Mouse (Mus musculus) adrenal gland (tissue): ENCODE measurements around the gene Rho.

Source experiments
- intact Hi-C: fragments of 180-260 bp; cut with DNase I; formaldehyde crosslinking; loops from one replicate; pipeline ENCODE4 v1.15.1; 2025

Gene Rho

DNA sequence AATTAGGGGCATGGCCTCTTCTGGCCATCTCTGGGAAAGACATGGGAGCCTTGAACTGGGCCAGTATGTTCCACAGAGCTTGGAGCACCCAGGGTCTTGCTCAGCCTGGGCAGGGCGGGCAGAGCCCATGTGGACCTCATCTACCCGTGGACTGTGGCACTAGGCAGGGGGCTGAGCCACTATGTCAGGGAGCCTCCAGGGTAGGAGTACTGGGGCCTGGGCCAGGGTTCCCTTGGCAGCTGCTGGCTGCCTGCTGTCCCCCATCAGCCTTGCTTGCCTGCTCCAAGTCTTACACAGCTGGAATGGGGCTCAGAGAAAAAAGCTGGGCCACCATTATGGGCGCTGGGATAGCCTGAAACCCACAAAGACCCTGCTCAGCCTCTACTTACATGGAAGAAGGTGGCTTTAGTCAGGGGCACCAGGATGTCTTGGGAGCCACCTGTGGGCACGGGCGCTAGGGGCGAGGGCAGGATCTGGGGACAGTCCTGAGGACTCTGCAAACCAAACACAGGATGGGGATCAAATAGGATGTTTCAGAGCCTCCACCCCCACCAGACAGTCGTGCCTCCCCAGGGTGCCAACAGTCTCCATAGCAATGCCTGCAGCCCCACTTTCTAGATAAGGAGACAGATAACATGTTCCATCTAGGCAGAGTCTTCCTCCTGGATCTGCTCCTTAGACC, 40.7 kb downstream of the Rho start:
- intact Hi-C loops: no loop called here

DNA sequence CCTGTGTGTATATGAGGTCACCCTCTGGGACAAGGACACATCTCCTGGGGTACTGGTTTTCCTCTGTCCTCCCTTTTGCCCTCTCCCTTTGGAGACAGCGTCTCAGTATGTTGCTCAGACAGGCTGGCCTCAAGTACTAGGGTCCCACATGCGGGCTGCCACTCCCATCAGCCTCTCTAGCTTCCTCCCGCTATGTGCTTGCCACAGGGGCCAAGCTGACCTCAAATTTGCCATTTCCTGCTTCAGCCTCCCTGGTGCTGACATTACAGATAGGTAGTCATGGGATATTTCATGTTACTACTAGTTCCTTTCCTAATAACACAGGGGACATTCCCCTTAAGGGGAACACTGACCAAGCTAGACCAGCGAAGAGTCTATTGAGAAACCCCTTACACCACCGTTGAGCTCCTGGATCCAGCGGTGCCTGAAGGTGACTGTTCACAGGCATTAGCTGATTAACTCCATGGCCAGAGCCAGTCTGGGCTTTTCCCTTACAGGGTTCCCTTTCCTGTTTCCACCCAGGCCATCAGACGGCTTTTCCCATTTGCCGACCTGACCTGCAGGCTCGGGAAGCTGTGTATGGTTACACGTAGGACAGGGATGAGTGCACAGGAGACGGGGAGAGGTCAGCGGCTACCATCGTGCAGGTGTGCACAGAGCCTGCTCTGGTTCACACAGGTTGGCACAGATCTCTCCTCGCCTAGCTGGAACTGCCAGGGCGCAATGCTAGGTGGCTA, 41.8 kb downstream of the Rho start:
- intact Hi-C loops: no loop called here

DNA sequence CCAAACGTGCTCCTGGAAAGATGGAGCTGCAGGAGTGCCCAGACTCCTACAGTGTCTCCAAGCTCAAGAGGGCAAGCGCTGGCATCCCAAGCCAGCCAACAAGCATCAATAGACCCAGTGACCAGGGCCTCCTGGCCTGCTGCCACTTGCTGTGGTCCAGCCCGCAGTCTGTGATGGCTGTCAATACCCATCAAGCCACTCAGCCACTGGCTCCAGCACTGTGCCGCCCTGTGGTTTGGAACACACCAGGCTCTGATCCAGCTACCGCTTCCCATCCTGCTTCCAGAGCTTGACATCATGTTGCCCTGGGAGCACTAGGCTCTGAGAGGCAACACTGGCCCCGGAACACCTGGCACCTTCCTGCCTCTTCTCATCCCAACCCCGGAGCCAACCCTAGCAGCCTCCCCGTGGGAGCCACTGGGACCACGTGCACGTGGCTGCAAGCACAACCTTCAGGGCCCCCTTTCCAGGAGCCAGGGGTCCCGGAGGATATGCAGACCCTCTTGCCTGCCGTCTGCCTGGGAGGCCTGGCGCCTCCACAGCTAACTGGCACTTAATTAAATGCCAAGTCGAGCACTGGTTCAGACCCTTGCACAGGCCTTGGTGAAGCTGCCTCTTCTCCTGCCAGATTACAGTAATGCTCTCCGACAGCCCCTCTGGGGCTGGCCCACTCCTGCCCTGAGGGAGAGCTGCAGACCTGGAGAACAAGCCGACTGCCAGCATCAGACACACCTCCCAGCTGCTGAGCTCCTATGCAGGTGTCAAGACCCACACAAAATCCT, 42.5 kb downstream of the Rho start:
- intact Hi-C loops: no loop called here

DNA sequence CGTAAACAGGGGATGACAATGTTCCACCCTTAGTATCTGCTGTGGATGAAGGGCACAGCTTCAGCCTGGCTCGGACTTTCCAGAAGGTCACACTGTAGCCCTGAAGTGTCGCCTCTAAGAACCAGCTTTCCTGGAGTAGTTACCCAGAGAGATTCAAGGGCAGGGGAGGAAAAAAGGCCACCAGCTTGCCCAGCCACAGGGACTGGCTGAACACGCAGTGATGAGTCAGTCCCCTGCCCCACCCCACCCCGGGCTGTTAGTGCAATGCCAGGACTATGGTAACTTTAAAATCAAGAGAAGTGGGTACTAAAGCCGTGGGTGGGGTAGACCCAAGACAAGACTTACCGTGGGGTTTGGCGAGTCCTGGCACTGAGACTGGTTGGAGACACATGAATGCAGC, 44.1 kb downstream of the Rho start:
- intact Hi-C loops: no loop called here

DNA sequence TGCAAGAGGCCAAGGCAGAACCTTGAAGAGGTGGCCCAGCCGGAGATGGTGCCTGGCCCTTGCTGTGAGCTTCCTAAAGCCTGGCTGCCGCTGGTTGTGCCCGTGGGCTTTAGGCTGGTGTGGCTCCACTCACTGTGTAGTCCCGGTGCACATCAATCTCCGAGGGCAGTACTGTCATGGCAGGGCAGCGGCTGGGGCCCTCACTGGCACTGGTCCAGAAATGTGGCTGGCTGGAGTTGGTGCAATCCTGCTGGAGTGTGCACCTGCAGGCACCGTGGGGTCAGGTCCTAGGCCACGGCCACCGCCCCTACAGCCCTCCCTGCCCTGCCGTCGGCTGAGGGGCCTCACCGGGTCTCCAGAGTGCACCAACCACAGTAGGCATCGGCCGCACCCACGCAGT, 46.3 kb downstream of the Rho start:
- intact Hi-C loops: no loop called here

DNA sequence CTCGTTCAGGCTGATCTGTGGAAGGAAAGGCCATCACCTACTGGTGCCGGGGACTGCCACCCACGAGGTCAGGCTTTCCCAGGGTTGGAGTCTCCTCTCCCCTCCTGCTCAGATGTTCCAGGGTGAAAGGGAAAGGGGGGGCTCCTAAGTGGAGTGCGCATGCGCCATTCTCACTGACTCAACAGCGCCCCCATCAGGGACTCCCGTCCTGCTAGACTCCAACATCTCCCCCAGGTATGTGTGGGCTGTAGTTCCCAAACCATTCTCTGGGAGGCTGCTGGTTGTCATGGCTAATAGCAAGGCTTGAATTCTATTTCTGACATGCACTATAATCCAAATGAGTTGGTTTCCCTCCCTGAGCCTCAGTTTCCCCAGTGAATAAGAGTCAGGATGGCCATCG, 47.0 kb downstream of the Rho start:
- intact Hi-C loops: no loop called here

DNA sequence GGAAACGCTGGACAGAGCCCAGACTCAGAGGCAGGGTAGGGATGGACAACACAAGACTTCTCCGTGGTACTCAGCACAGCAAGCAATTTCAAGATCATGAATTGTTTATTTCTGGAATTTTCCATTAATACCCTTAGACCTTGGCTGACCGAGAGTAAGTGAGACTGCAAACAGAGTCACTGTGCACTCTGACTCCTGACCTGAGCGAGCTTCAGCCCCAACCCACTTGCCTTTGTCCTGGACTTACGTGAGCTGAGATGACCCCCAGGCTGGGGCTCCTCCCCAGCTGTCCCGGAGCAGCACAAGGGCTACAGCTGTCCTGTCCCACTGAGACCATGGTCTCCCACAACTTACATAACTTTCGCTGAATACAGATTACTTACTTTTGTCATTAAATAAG, 51.3 kb downstream of the Rho start:
- intact Hi-C loops: no loop called here

DNA sequence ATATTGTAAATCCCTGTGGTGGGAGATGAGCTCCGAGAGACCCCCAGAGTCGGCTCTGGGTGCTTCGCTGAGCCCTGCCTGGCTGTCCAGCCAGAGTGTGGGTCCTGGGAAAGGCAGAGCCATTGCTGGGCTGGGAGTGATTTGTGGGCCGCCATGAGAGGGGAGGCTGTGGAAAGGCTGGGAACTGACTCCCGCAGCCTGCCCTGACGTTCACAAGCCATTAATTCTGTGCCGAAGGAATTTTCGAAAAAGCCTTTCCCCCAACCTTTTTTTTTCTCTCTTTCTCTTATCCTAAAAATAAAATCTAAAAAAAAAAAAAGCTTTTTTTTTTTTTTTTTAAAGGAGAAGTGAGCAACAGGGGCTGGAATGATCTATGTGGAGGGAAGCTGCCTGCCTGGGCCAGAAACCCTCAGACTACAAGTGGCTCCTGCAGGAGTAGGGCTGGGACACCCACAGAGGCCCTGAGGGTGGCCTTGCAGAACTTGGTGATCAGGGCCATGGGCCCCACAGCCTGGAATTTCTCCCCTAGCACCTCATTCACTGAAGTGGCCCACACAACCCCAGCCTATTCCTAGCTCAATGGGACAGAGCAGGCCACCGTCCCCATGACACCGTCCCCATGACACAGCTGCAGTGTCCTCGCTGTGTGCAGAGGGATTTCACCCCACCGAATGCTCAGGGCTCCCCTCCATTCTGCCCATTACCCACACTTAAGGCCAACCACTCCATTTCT, 51.9 kb downstream of the Rho start:
- intact Hi-C loops: no loop called here

DNA sequence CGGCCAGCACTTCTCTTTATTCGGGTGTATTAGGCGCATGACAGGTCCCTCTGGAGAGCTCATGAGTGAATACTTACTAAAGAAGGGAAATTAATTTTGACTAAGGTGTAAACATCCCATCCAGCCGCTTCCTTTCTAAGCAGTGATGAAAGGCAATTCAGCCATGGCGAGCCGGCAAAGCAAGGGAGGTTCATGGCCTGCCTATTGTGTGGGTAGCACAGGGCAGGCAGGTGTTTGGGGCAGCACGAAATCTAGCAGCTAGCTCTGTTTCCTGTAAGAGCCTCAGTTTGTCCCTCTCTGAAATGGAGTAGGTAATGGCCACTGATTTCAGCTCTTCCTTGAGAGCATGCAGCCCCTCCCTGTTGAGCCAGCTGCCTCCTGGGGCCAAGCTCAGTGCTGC, 53.0 kb downstream of the Rho start:
- intact Hi-C loops: no loop called here

DNA sequence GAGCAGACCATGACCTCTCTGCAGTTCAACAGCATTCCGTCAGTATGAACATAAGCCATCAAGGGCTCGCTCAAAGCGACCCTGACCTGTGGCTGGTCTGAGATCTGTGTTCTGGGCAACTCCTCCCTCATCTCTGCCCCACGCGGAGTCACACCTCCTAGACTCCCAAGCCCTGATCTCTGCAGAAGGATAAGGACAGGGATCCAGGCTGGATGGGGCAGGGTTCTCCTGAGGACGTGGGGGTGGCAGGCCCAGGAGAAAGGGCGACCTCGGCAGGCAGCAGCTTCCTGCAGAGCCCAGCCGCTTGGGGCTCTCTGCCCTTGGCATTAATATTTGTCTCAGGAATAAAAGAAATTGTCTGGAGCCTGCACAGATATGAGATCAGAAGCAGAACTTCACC, 54.1 kb downstream of the Rho start:
- intact Hi-C loops: no loop called here

DNA sequence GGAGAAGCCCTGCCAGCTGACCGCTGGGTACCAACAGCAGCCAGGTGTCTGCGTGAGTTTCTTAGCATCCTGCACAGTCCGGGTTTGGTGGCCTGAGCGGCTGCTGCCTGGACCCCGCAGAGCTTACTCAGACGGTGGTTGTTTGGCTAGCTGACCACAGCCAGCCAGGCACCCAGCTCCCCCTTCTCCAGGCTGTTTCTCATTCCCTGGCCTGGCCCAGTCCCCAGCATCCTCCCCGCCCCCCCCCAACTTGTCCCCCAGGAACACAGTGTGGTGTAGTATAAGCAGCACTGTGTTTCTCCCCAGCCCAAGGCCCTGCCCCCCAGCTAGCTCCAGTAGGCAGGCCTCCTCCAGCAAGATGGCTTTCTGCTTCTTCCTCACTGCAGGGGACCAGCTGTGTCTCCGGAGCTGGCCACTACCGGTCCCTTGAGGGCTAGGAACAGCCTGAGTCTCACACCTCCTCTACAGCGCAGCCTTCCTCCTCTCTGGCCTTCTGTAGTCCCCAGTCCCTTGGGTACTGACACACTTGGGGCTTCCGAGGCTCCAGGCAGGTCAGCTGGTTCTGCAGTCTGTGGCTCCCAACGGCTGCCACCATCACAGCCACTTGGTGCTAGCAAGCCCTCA, 55.0 kb downstream of the Rho start:
- intact Hi-C loops: no loop called here

DNA sequence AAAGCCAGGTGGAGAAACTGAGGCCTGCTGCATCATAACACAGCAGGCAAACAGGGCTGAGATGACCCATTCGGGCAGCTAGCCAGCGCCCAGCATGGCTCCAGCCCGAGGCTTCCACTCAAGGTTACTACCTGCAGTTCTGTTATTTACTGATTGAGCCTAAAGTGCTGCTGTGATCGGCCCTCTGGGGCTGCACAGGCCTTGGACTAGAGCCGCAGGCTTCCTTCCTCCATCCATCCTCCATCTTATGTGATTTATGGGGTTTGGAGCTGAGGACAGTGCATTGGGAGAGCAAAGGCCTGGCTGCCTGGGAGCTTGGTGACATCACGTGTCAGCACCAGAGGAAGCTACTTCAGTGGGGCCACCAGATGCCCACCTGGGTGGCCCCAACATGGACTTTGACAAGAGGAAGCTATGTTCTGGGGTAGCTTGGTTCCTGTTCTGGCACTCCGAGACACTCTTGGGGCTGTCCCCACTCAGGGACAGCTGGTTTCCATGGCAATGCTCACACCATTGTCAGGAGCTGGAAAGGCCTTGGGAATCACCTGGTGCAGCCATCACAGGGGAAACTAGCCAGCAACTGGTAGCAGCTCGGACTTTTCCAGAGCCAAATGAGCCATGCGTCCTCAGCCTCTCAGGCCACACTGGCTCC, 55.7 kb downstream of the Rho start:
- intact Hi-C loops: no loop called here

DNA sequence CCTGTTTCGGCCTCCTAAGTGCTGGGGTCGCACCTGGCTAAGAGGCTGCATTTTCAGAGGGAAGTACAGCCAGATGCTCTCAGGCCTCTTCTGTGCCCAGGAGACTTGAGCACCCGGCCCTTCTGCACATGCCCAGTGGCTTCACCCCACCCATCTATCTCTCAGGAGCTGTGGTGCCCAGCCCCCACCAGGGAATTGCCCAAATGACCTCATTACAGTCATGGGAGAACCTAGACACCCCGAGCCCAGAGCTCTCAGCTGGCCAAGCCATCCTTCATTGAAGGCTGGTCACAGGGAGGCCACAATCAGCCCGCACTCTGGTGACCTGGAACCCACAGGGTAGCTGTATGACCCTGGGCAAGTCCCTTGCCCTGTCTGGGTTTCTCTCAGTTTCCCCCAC, 57.5 kb downstream of the Rho start:
- intact Hi-C loops: no loop called here

DNA sequence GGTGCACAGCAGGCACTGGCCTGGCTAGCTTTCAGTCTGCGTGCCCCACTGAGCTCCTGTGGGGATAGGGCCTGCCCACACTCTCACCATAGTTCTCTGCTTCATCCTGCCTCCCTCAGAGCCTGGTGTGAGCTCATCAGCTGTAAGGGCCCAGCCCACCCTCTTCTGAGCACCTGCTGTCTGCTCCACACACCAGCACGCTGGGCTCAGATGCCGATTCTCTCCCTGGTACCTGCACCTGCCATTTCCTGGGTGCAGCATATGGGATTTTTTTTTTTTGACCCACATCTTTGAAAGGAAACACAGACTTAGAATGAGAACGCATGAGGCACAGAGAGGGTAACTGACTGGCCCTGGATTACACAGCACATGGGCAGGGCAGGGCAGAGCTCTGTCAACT, 58.1 kb downstream of the Rho start:
- intact Hi-C loops: loop anchor here (5.0 kb wide), 1 partner anchor 32 kb away; no protein-coding TSS in a partner anchor
